ENCODE assay signal across 25 mouse cellular contexts in genomic region chr5:14096196-14096595, GRCm38 (mm10).
"Had no signal": no experiment of that assay in that cellular context is flagged by ENCODE, and none has a peak within 500 bp of the region (broad histone marks: within the 10 kb centered on the region; RNA-seq: fewer than 3 reads in every experiment).

No protein-coding gene starts in this region.

- H3K4me3 ChIP-seq: gastrocnemius, adult 2 months; heart, adult 2 months; heart, embryonic 13.5 days; heart, embryonic 15.5 days; hindbrain, embryonic 13.5 days; hindbrain, embryonic 15.5 days; kidney, embryonic 15.5 days; limb, embryonic 10.5 days; limb, embryonic 12.5 days; liver, embryonic 13.5 days; liver, embryonic 15.5 days had no signal

- H3K27ac ChIP-seq: gastrocnemius, adult 2 months; heart, adult 2 months; heart, embryonic 13.5 days; heart, embryonic 15.5 days; hindbrain, embryonic 13.5 days; hindbrain, embryonic 15.5 days; hindbrain, postnatal 0 days; kidney, embryonic 15.5 days; kidney, postnatal 0 days; limb, embryonic 10.5 days; limb, embryonic 12.5 days; liver, embryonic 13.5 days; liver, embryonic 15.5 days had no signal

- ATAC-seq: hindbrain, postnatal 0 days; intestine, embryonic 16.5 days had no signal

- DNase-seq: gastrocnemius, adult 2 months; gastrocnemius, postnatal 14 days; gastrocnemius, postnatal 36 days; heart, adult 11 months; heart, adult 2 months; heart, postnatal 14 days; heart, postnatal 36 days; kidney, adult 11 months; kidney, adult 2 months; kidney, adult 9 months; kidney, postnatal 14 days; kidney, postnatal 36 days; liver; liver, embryonic 13.5 days had no signal
